8 mouse cellular contexts compared by ENCODE assay signal in the genomic region with DNA sequence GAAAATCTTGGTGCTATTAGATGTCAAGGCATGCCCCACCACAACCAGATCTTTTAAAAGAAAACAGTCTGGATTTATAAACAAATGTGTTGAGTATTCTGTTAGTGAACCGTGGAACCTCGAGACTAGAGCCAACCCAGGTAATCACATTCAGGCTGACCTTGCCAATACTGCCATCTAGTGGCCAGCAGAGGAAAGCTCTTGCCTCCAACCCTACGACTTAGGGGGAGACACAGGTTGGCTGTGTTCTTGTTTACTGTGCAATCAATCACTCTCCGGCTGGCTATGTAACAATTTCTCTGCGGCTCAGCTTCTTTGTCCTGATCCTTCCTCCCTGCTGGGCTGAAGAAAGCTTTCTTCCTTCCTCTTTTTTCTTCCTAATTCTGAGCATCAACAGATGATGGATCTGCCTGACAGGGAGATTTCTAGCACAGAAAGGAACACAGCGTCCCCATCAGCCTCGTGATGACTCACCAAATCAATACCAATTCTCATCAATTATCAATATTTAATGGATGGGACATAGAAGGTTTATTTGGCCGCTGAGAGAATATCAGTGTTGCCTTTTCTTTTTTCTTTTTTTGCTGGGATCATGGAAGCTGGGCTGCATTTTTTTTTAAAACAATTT. TPM values are rescaled to one million over a fixed set of nuclear protein-coding genes. Genes with fewer than 3 reads are reported as not detected.
DNase-seq lines count a peak whose midpoint lies in the region; ATAC-seq and TF ChIP-seq lines count a peak whose summit lies in the region.
"Had no signal": no experiment of that assay in that cellular context is flagged by ENCODE, and none has a peak within 500 bp of the region (broad histone marks: within the 10 kb centered on the region; RNA-seq: fewer than 3 reads in every experiment).

No protein-coding gene starts in this region.

- peak; percentile 88 to 96 (median 91) for TF ChIP-seq CTCF in MEL (IDR thresholded peaks at IDR 0.05 in 2 of 3, conservative IDR thresholded peaks at IDR 0.05 in 1 of 3; ENCODE audit: control insufficient read depth in 1 of 3, insufficient read depth in 1 of 3, low read depth in 2 of 3, low read length in 3 of 3, poor library complexity in 1 of 3, severe bottlenecking in 1 of 3)
- peak; percentile 72 for TF ChIP-seq CTCF in bone marrow macrophage, adult 2 months (IDR thresholded peaks at IDR 0.05; ENCODE audit: low read depth, low read length)
- TF ChIP-seq CTCF in layer of hippocampus, adult 2 months (conservative IDR thresholded peaks at IDR 0.05) = peak; percentile 98

- TF ChIP-seq POLR2A in MEL (IDR thresholded peaks at IDR 0.05; ENCODE audit: control insufficient read depth in 1 of 2, insufficient read depth in 1 of 2, low read depth in 1 of 2, low read length in 2 of 2, poor library complexity in 1 of 2) = no peak
- TF ChIP-seq POLR2A in bone marrow macrophage, adult 2 months (IDR thresholded peaks at IDR 0.05; ENCODE audit: borderline replicate concordance, low read depth, low read length) = no peak

- DNase-seq in MEL (ENCODE audit: low read depth, low spot score) = peak; percentile 81
- peak; percentile 84 for DNase-seq in embryonic facial prominence, embryonic 14.5 days (ENCODE audit: low spot score)
- peak; percentile 60 to 74 for DNase-seq in layer of hippocampus, adult 2 months (ENCODE audit: low spot score in 2 of 2)
- DNase-seq in lung, postnatal 36 days = peak; percentile 76
- DNase-seq in right cerebral cortex, adult 2 months (ENCODE audit: low spot score in 2 of 2) = peak; percentile 68 to 70

- TF ChIP-seq EP300 in MEL (IDR thresholded peaks at IDR 0.05; ENCODE audit: low read depth in 1 of 2, low read length in 2 of 2) = no peak

- no peaks in the 10 kb centered on the region for H3K27me3 ChIP-seq in MEL (ENCODE audit: control insufficient read depth in 1 of 2, insufficient read depth in 2 of 2, low read length in 2 of 2)
- H3K27me3 ChIP-seq in embryonic facial prominence, embryonic 14.5 days (replicated peaks; ENCODE audit: control insufficient read depth, insufficient read depth, low read length) = no peaks in the 10 kb centered on the region
- H3K27me3 ChIP-seq: limb, embryonic 12.5 days had no signal

- H3K4me1 ChIP-seq in MEL (ENCODE audit: control insufficient read depth in 1 of 2, insufficient read depth in 2 of 2, low read length in 2 of 2) = peaks cover 0 to 5% of the 10 kb centered on the region in 2 experiments; a peak in 1 of 4 replicates
- no peaks in the 10 kb centered on the region for H3K4me1 ChIP-seq in bone marrow macrophage, adult 2 months (ENCODE audit: control insufficient read depth, insufficient read depth, low read length)
- peaks cover 7% of the 10 kb centered on the region for H3K4me1 ChIP-seq in embryonic facial prominence, embryonic 14.5 days (ENCODE audit: control insufficient read depth, insufficient read depth, low read length)

- 9% methylated on average over 8 of the region's 8 CpGs for WGBS in embryonic facial prominence, embryonic 14.5 days

- no peak overlapping the region for H3K9ac ChIP-seq in MEL (ENCODE audit: control insufficient read depth, low read depth, low read length, poor library complexity, severe bottlenecking)
- H3K9ac ChIP-seq in embryonic facial prominence, embryonic 14.5 days (ENCODE audit: low read depth, low read length) = no peak overlapping the region
- H3K9ac ChIP-seq: limb, embryonic 12.5 days had no signal

- H3K4me3 ChIP-seq in MEL (ENCODE audit: control insufficient read depth in 1 of 2, insufficient read depth in 1 of 2, low read depth in 2 of 2, low read length in 2 of 2) = no peak overlapping the region
- no peak overlapping the region for H3K4me3 ChIP-seq in bone marrow macrophage, adult 2 months (ENCODE audit: insufficient read depth, low read length)
- H3K4me3 ChIP-seq in embryonic facial prominence, embryonic 14.5 days (ENCODE audit: low read depth, low read length) = no peak overlapping the region
- no peak overlapping the region for H3K4me3 ChIP-seq in layer of hippocampus, adult 2 months
- H3K4me3 ChIP-seq: limb, embryonic 12.5 days had no signal

- peak; percentile 74 for TF ChIP-seq RAD21 in MEL (IDR thresholded peaks at IDR 0.05; ENCODE audit: low read depth, low read length)

- peak; percentile 70 for ATAC-seq in embryonic facial prominence, embryonic 14.5 days (ENCODE audit: low read depth)
- ATAC-seq in hematopoietic stem cell, adult 5-6 weeks (replicated peaks in 1 of 2; ENCODE audit: insufficient read depth in 1 of 2, low FRiP score in 2 of 2, low TSS enrichment in 1 of 2, low read depth in 1 of 2, poor library complexity in 2 of 2, severe bottlenecking in 2 of 2) = peak; percentile 80 to 91

- peaks cover 0 to 4% of the 10 kb centered on the region in 2 experiments; a peak in 1 of 4 replicates for H3K36me3 ChIP-seq in MEL (ENCODE audit: control insufficient read depth in 1 of 2, insufficient read depth in 2 of 2, low read length in 2 of 2)
- no peaks in the 10 kb centered on the region for H3K36me3 ChIP-seq in embryonic facial prominence, embryonic 14.5 days (ENCODE audit: control insufficient read depth, insufficient read depth, low read length)
- H3K36me3 ChIP-seq: limb, embryonic 12.5 days had no signal

- no peaks in the 10 kb centered on the region for H3K79me2 ChIP-seq in MEL (ENCODE audit: control insufficient read depth, insufficient read depth, low read length, poor library complexity)

- H3K4me2 ChIP-seq in embryonic facial prominence, embryonic 14.5 days (ENCODE audit: low read depth, low read length) = no peak overlapping the region; the same call in 1 of the 2 replicates
- H3K4me2 ChIP-seq: limb, embryonic 12.5 days had no signal

- no peaks in the 10 kb centered on the region for H3K9me3 ChIP-seq in MEL (replicated peaks; ENCODE audit: insufficient read depth, low read length)
- no peaks in the 10 kb centered on the region for H3K9me3 ChIP-seq in embryonic facial prominence, embryonic 14.5 days (ENCODE audit: control insufficient read depth, low read length)
- H3K9me3 ChIP-seq: limb, embryonic 12.5 days had no signal

- H3K27ac ChIP-seq in MEL (ENCODE audit: control insufficient read depth, low read depth, low read length) = no peak overlapping the region
- H3K27ac ChIP-seq in bone marrow macrophage, adult 2 months (ENCODE audit: insufficient read depth, low read depth, low read length) = no peak overlapping the region
- H3K27ac ChIP-seq in embryonic facial prominence, embryonic 14.5 days (replicated peaks; ENCODE audit: low read depth, low read length) = no peak overlapping the region
- peak overlapping the region; percentile 71 for H3K27ac ChIP-seq in layer of hippocampus, adult 2 months
- H3K27ac ChIP-seq: limb, embryonic 12.5 days had no signal

TF ChIP-seq in MEL, 35 proteins besides CTCF, POLR2A, EP300 and RAD21:
- TF ChIP-seq RCOR1 (IDR thresholded peaks at IDR 0.05; ENCODE audit: low read depth, low read length) (no peak), GABPA (IDR thresholded peaks at IDR 0.05; ENCODE audit: low read depth, low read length) (no peak), ELF1 (IDR thresholded peaks at IDR 0.05; ENCODE audit: low read depth, low read length) (no peak), JUND (IDR thresholded peaks at IDR 0.05; ENCODE audit: low read depth, low read length) (0 out of 2 replicates have a peak, but pooled peaks have one; percentile 17), BHLHE40 (IDR thresholded peaks at IDR 0.05; ENCODE audit: borderline replicate concordance, low read depth, low read length) (peak; percentile 7; the same call in 1 of the 2 replicates), UBTF (IDR thresholded peaks at IDR 0.05; ENCODE audit: borderline replicate concordance, insufficient read depth, low read depth, low read length) (no peak), ZKSCAN1 (IDR thresholded peaks at IDR 0.05; ENCODE audit: low read depth, low read length) (no peak), USF2 (IDR thresholded peaks at IDR 0.05; ENCODE audit: borderline replicate concordance in 1 of 2, insufficient read depth in 1 of 2, low read depth in 1 of 2, low read length in 2 of 2) (no peak), E2F4 (IDR thresholded peaks at IDR 0.05; ENCODE audit: borderline replicate concordance, low read depth, low read length) (no peak), ZMIZ1 (IDR thresholded peaks at IDR 0.05; ENCODE audit: low read depth, low read length) (no peak), MAZ (IDR thresholded peaks at IDR 0.05; ENCODE audit: low read depth, low read length) (no peak), POLR2AphosphoS2 (IDR thresholded peaks at IDR 0.05; ENCODE audit: low read length) (no peak), TBP (IDR thresholded peaks at IDR 0.05; ENCODE audit: low read depth, low read length) (no peak), POLR2AphosphoS5 (IDR thresholded peaks at IDR 0.05; ENCODE audit: borderline replicate concordance, low read depth, low read length) (no peak), CHD2 (IDR thresholded peaks at IDR 0.05; ENCODE audit: low read length) (no peak), MXI1 (IDR thresholded peaks at IDR 0.05; ENCODE audit: low read depth, low read length) (no peak), MAX (IDR thresholded peaks at IDR 0.05; ENCODE audit: low read length) (no peak), MYC (IDR thresholded peaks at IDR 0.05; ENCODE audit: low read depth, low read length) (no peak), MEF2A (IDR thresholded peaks at IDR 0.05; ENCODE audit: extremely low read depth, insufficient replicate concordance, low read depth, low read length, poor library complexity, severe bottlenecking) (no peak), TCF12 (IDR thresholded peaks at IDR 0.05; ENCODE audit: low read depth, low read length) (no peak), ZC3H11A (IDR thresholded peaks at IDR 0.05; ENCODE audit: low read depth, low read length) (no peak), SMC3 (IDR thresholded peaks at IDR 0.05; ENCODE audit: low read depth, low read length) (peak; percentile 61), CHD1 (IDR thresholded peaks at IDR 0.05; ENCODE audit: low read depth, low read length) (no peak), NELFE (IDR thresholded peaks at IDR 0.05; ENCODE audit: low read depth, low read length) (no peak), SIN3A (IDR thresholded peaks at IDR 0.05; ENCODE audit: low read length) (no peak)

RNA-seq across cellular contexts. Expression of a gene that starts 26.4 kb away (rescaled TPM):
- 4.7 and 5.8 TPM in 2 replicates for total RNA-seq in MEL (2012; rRNA removed)
- 1 to 10 TPM in 1 of 2 experiments, not detected in 1; 8.4 TPM for polyA plus RNA-seq in MEL (2012; ENCODE audit: insufficient read depth in 1 of 2, insufficient read length in 2 of 2, low read depth in 1 of 2, low replicate concordance in 2 of 2, missing spikeins in 1 of 2)
- polyA plus RNA-seq in bone marrow macrophage, adult 2 months (2012; ENCODE audit: insufficient read depth, insufficient read length, missing spikeins) = 0.27 TPM in 1 of 2 replicates, not detected in the other
- 3.8 and 4.7 TPM in 2 replicates for polyA plus RNA-seq in embryonic facial prominence, embryonic 14.5 days (2014; fragmentation: Nextera tagmentation; extraction: Ambion mirVana)
- total RNA-seq in hematopoietic stem cell, adult 5-6 weeks (2017) = 5.8 and 18.5 TPM in 2 replicates
- total RNA-seq in layer of hippocampus, adult 2 months (2021) = 10 to 100 TPM; 76.6 to 92.1 TPM
